ENCODE assay signal across 22 mouse cellular contexts in the genomic region with DNA sequence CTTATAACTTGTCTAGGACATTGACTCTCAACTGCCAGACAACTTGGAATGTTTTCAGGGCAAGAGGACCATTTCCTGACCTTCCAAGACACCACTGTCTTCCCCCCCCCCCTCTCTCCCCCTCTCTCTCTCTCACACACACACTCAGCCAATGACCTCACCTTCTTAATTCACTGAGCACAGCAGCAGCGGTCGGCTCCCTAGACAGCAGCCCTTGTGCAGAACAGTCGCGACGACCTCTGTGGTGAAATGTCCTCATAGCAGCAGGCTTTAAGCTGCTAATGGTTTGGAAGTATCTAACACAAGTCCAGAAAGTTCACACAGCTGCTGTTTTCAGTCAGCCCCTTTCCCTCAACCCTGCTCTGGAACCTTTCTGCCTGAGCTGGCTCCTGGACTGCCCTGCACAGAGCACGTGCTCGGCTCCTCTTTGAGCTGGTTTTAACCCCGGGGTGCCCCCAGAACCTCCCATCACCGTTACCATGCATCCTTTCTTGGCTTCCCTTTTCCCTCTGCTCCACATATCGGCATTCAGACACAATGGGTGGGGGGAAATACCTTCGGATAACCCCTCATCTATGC.
DNase-seq lines count a peak whose midpoint lies in the region; ATAC-seq and TF ChIP-seq lines count a peak whose summit lies in the region.
"Had no signal": no experiment of that assay in that cellular context is flagged by ENCODE, and none has a peak within 500 bp of the region (broad histone marks: within the 10 kb centered on the region; RNA-seq: fewer than 3 reads in every experiment).

No protein-coding gene starts in this region.

- H3K27ac ChIP-seq in hindbrain, embryonic 12.5 days = no peak overlapping the region
- H3K27ac ChIP-seq in hindbrain, embryonic 14.5 days = no peak overlapping the region
- no peak overlapping the region for H3K27ac ChIP-seq in midbrain, embryonic 13.5 days
- H3K27ac ChIP-seq: embryonic facial prominence, embryonic 12.5 days; hindbrain, embryonic 10.5 days; kidney, embryonic 15.5 days; liver, embryonic 15.5 days; neural tube, embryonic 13.5 days had no signal

- no peak overlapping the region for H3K4me3 ChIP-seq in hindbrain, embryonic 12.5 days
- no peak overlapping the region for H3K4me3 ChIP-seq in hindbrain, embryonic 14.5 days (replicated peaks; ENCODE audit: low read length)
- H3K4me3 ChIP-seq in midbrain, embryonic 13.5 days (replicated peaks) = no peak overlapping the region
- H3K4me3 ChIP-seq: embryonic facial prominence, embryonic 12.5 days; hindbrain, embryonic 10.5 days; kidney, embryonic 15.5 days; liver, embryonic 15.5 days; neural tube, embryonic 13.5 days had no signal

- DNase-seq in hindbrain, embryonic 14.5 days (ENCODE audit: low spot score) = no peak
- no peak for DNase-seq in Patski (ENCODE audit: low read depth, low spot score)
- peak; percentile 44 for DNase-seq in embryo, embryonic 10.5 days (ENCODE audit: low spot score)
- DNase-seq in urinary bladder, postnatal 14 days (ENCODE audit: low spot score) = no peak
- DNase-seq in layer of hippocampus, adult 9-10 months (ENCODE audit: low spot score) = no peak
- no peak for DNase-seq in layer of hippocampus, postnatal 10 days (ENCODE audit: low spot score in 2 of 2)
- DNase-seq: adrenal gland, postnatal 14 days; cerebellum, adult 11-12 months; cerebellum, postnatal 14 days; gastrocnemius, postnatal 25 days; layer of hippocampus, postnatal 36 days; right cerebral cortex, postnatal 25 days; thymus, postnatal 4 days had no signal

- H3K27me3 ChIP-seq in hindbrain, embryonic 12.5 days = peaks cover 2% of the 10 kb centered on the region; the same call in 1 of the 2 replicates
- H3K27me3 ChIP-seq in hindbrain, embryonic 14.5 days (ENCODE audit: control insufficient read depth, insufficient read depth, low read length) = no peaks in the 10 kb centered on the region
- H3K27me3 ChIP-seq in Patski = no peaks in the 10 kb centered on the region
- H3K27me3 ChIP-seq in midbrain, embryonic 13.5 days = 0 out of 2 replicates have a peak, but pooled peaks cover 12% of the 10 kb centered on the region
- H3K27me3 ChIP-seq: embryonic facial prominence, embryonic 12.5 days had no signal

- TF ChIP-seq CTCF in Patski (IDR thresholded peaks at IDR 0.05) = no peak

- CTCF ChIA-PET in Patski (lab: Charles Lee) = no interaction called here

- H3K4me1 ChIP-seq in hindbrain, embryonic 12.5 days = 0 out of 2 replicates have a peak, but pooled peaks cover 4% of the 10 kb centered on the region
- no peaks in the 10 kb centered on the region for H3K4me1 ChIP-seq in hindbrain, embryonic 14.5 days (replicated peaks; ENCODE audit: control insufficient read depth, insufficient read depth, low read length)
- H3K4me1 ChIP-seq in midbrain, embryonic 13.5 days (replicated peaks) = peaks cover 9% of the 10 kb centered on the region
- H3K4me1 ChIP-seq: embryonic facial prominence, embryonic 12.5 days; kidney, embryonic 15.5 days; liver, embryonic 15.5 days; neural tube, embryonic 13.5 days had no signal

- POLR2A ChIA-PET in Patski (lab: Charles Lee) = interaction anchor here (0.6 to 1.2 kb wide), 2 partner anchors 99 to 156 kb away, joined by 4 read pairs; a partner anchor contains a TSS

- no peaks in the 10 kb centered on the region for H3K9me3 ChIP-seq in hindbrain, embryonic 12.5 days (replicated peaks)
- H3K9me3 ChIP-seq in hindbrain, embryonic 14.5 days (ENCODE audit: control insufficient read depth, low read length) = no peaks in the 10 kb centered on the region
- H3K9me3 ChIP-seq in midbrain, embryonic 13.5 days = no peaks in the 10 kb centered on the region
- H3K9me3 ChIP-seq: embryonic facial prominence, embryonic 12.5 days; hindbrain, embryonic 10.5 days; kidney, embryonic 15.5 days; liver, embryonic 15.5 days; neural tube, embryonic 13.5 days had no signal

- 0 out of 2 replicates have a peak, but pooled peaks have one; percentile 38 for ATAC-seq in hindbrain, embryonic 12.5 days (ENCODE audit: low FRiP score)
- ATAC-seq in hindbrain, embryonic 14.5 days (ENCODE audit: low FRiP score) = no peak; the same call in 1 of the 2 replicates
- peak; percentile 53 for ATAC-seq in Patski
- ATAC-seq in midbrain, embryonic 13.5 days = peak; percentile 46; the same call in 1 of the 2 replicates
- ATAC-seq: intestine, postnatal 0 days; lung, postnatal 0 days had no signal

- H3K4me2 ChIP-seq in hindbrain, embryonic 12.5 days (replicated peaks) = no peak overlapping the region
- H3K4me2 ChIP-seq in hindbrain, embryonic 14.5 days (replicated peaks) = no peak overlapping the region
- no peak overlapping the region for H3K4me2 ChIP-seq in midbrain, embryonic 13.5 days (replicated peaks)
- H3K4me2 ChIP-seq: embryonic facial prominence, embryonic 12.5 days; kidney, embryonic 15.5 days; liver, embryonic 15.5 days; neural tube, embryonic 13.5 days had no signal

- 35% methylated on average over 11 of the region's 11 CpGs for WGBS in hindbrain, embryonic 12.5 days
- WGBS in hindbrain, embryonic 14.5 days = 28% methylated on average over 11 of the region's 11 CpGs
- WGBS in midbrain, embryonic 13.5 days = 15% methylated on average over 11 of the region's 11 CpGs

- no peak overlapping the region for H3K9ac ChIP-seq in hindbrain, embryonic 12.5 days
- no peak overlapping the region for H3K9ac ChIP-seq in hindbrain, embryonic 14.5 days
- H3K9ac ChIP-seq in midbrain, embryonic 13.5 days (replicated peaks) = no peak overlapping the region
- H3K9ac ChIP-seq: embryonic facial prominence, embryonic 12.5 days; kidney, embryonic 15.5 days; liver, embryonic 15.5 days; neural tube, embryonic 13.5 days had no signal

- in situ Hi-C loops in Patski (cut with MboI; ENCODE audit: low pct_unique_long_range_greater_than_20kb) = no loop called here

- H3K36me3 ChIP-seq in hindbrain, embryonic 12.5 days = no peaks in the 10 kb centered on the region
- no peaks in the 10 kb centered on the region for H3K36me3 ChIP-seq in hindbrain, embryonic 14.5 days (replicated peaks; ENCODE audit: control insufficient read depth, insufficient read depth)
- H3K36me3 ChIP-seq in midbrain, embryonic 13.5 days = no peaks in the 10 kb centered on the region
- H3K36me3 ChIP-seq: embryonic facial prominence, embryonic 12.5 days; hindbrain, embryonic 10.5 days; kidney, embryonic 15.5 days; liver, embryonic 15.5 days; neural tube, embryonic 13.5 days had no signal
